Mouse (Mus musculus) adrenal gland, adult (tissue): Measurements from ENCODE around the gene Lrrc51.
"Not testable (repeated sequence)": the region's sequence is repeated elsewhere in the genome, so short reads cannot be mapped to it uniquely, and the experiment has no call there.

Source experiments
- DNase-seq, 2 experiments: peaks; one replicate each; pipeline ENCODE4 v3.0.0; 2022 to 2023; ENCODE audit warnings: low spot score in 1 of 2; ENCODE audit not compliant: inconsistent age in 2 of 2

The Lrrc51 gene

DNA sequence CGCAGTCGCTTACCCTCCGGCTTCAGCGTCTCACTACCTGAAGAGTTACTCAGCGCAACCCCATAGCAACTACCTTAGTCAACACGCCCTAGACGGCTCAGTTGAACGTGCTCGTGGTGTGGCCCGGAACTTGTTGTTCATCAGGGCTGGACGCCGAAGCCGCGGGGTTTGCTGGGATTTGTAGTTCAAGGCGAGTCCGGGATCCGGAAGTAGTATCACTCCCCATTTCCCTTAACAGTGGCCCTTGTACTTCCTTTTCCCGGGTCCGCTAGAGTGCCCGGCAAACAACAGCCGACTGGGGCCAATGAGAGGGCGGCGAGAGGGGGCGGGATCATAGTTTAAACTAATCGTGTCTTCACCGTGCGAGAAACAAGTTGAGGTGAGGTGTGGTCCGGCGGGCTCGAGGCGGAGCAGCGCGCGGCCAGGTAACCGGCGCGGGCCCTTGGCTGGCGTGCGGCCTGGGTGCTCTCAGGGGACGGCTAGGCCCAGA, at the start of gene Lrrc51, which contains the start of gene Numa1:
Lrrc51 (minus strand) TSS at position 145 of the 490 bp plus-strand sequence.
Numa1 (plus strand) TSS at position 361 of the 490 bp plus-strand sequence.
- DNase-seq = peak; percentile 97 to 99

GRCm38 (mm10) chr7:101982735-101983134, 49.0 kb upstream of the Lrrc51 start:
- DNase-seq = no peak

GRCm38 (mm10) chr7:101974505-101974904, 40.8 kb upstream of the Lrrc51 start:
- DNase-seq = peak in 1 of 2 experiments; percentile 68

- no peak for DNase-seq
These were observed 40.0 kb upstream of the Lrrc51 start for GRCm38 (mm10) chr7:101973730-101974129.

- DNase-seq = peak in 1 of 2 experiments; percentile 46
These were observed 38.0 kb upstream of the Lrrc51 start for GRCm38 (mm10) chr7:101971721-101972120.

DNA sequence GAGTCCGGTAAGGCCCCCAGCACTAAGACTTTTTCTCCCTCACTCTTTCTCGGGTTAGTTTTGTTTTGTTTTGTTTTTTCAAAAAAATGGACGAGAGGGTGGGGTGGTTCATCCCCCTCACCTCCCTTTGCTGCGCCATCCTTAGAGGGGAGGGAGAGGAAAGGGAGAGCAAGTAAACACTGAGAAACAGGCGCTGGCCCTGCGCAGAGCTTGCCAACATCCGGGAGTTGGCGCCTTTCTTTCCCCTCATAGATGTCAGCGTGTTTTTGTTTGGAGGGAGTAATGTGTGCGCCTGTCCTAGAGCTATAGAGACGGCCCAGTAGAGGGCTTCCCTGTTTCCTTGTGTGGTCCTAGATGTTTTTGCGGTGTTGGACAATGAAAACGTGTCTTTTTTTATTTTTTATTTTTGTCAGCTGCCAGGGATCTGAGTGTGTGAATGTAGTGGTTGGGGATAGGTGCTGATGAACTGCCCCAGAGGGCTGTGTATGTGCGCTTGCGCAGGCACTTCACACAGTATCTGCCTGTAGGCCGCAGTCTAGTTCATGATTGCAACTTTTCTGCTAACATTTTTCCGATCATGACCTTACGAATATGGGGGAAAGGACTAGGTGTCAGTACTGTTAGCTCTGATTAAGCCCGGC, 37.2 kb upstream of the Lrrc51 start:
- DNase-seq = peak; percentile 81 to 95

GRCm38 (mm10) chr7:101970429-101970775, 36.7 kb upstream of the Lrrc51 start:
- peak; percentile 92 to 97 for DNase-seq

- DNase-seq = peak; percentile 92 to 97
These were observed 36.2 kb upstream of the Lrrc51 start for GRCm38 (mm10) chr7:101969694-101970428.

DNA sequence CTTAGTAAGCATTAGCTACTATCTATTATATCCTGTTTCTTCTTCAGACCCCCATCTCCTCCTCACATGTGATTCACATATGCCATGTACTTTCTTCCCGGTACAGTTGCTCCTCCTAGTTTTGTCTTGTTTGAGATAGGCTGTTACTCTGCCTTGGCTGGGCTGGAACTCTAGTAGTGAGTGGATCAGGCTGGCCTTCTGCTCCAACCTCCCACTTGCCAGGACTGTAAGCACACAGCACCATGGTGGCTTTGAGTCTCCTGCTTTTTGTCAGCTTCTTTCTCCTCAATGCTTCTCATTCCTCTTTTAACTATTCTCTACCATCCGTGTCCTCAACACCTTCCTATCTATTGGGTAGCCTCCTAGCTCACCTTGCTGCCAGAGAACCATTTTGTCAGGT, 35.1 kb upstream of the Lrrc51 start:
- DNase-seq = no peak

DNA sequence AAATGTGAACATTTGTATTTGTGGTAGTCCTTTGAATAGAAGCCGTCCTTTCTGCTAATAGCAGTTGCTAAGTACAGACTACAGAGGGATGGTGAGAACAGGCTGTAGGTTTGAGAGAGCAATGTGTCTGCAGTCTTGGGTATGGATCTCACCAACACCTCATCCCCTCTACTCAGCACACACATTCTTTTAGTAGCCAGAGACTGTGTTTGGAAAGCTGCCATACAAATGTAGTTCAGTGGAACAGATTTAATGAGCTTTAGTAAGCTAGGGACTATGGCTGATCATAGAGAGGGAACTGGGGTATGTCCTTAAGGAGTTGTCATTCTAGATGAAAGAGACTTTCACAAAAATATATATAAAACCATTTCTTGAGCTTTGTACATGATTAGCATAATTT, 33.6 kb upstream of the Lrrc51 start:
- no peak for DNase-seq

- peak in 1 of 2 experiments; percentile 56 for DNase-seq
These were observed 31.9 kb upstream of the Lrrc51 start for GRCm38 (mm10) chr7:101965606-101966005.

DNA sequence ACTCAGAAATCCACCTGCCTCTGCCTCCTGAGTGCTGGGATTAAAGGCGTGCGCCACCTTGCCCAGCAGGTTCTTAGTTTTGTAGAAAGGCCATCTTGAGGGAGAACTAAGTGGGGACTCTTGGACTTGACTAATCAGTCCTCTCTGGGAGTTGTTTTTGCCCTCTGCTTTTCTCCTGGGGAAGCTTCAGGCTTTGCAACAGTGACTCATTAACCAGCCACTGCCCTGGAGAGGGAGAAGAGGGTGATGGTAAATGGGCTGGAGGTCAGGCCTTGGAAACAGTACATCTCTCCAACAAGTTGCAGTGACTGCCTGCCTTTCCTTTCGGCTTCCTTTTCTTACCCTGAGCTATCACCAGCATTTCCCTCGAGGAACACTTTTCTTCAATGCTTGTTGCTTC, 30.9 kb upstream of the Lrrc51 start:
- peak; percentile 67 to 84 for DNase-seq

DNA sequence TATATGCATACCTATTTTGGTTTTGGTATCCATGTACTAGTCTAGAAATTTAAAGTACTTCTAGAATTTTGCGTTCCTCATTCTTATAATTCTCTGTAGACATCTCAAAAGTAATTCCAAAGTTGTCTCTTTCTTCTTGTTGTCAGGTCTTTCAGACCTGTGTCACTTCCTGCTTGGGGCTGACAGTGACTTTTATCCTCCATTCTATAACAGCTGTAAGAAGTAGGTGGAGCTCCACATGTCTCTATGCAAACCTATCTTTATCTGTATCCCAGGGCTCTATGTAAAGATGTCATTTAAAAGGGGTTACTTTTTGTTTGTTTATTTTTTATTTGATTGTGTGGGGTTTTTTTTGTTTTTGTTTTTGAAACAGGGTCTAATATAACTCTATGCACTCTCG, 29.9 kb upstream of the Lrrc51 start:
- DNase-seq = no peak

DNA sequence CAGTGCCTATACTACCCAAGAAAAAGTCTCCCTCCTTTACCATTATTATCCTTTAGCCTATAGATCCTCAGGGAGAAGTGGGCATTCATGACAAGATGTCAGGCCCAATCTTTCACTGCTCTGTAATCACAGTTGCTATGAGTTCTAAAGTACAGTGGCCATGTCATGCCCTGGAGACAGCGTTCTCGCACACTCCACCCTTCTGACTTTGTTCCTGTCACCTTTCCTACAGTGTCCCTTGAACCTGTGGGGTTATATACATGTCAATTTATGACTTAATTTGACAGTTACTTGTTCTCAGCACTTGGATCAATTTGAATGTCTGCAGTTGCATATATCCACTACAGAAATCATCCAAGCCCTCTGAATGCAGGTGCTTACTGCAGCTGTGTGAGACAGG, 29.1 kb upstream of the Lrrc51 start:
- DNase-seq = no peak

DNA sequence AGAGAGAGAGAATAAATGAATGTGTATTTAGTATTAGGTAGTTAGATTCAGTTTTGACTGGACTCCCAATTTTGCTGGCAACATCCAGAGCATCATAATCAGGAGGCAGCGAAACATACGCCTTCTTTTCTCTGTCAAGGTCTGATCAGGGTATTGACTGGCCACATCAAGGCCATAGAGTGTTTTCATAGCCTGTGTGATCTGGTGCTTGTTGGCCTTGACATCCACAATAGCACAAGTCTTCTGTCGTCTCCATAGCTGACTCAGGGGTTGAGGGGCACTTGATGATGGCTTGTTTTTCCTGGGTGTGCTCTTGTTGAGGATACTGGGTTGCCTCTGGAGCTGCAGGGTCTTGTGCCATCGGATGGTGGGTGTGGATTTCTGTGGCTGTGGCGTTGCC, 23.2 kb upstream of the Lrrc51 start:
- DNase-seq = peak; percentile 77 to 85

GRCm38 (mm10) chr7:101956481-101956880, 22.8 kb upstream of the Lrrc51 start:
- DNase-seq = peak in 1 of 2 experiments; percentile 47

GRCm38 (mm10) chr7:101955862-101956261, 22.2 kb upstream of the Lrrc51 start:
- DNase-seq = peak in 1 of 2 experiments; percentile 57

GRCm38 (mm10) chr7:101955276-101955675, 21.6 kb upstream of the Lrrc51 start:
- DNase-seq = no peak

DNA sequence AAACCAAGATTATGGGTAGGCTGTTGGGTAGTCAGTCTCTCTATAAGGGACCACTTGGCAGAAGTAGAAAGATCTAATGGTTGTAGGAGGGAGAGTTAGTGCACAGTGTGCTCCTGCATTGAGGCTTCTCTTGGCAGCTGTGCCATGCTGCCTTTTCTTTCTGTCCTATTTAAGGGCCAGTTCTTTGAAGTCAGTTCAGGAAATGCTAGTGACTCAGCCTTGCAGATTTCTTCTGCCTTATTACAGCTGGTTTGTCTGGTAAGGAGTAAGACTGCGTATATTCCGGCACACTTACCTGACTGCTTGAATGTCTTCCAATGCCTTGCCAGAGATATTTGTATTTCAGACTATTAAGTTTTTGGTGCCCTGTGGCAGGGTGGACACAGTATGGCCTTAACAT, 20.5 kb upstream of the Lrrc51 start:
- peak; percentile 64 to 80 for DNase-seq

GRCm38 (mm10) chr7:101952098-101952497, 18.4 kb upstream of the Lrrc51 start:
- no peak for DNase-seq

- no peak for DNase-seq
These were observed 18.0 kb upstream of the Lrrc51 start for GRCm38 (mm10) chr7:101951648-101952047.

GRCm38 (mm10) chr7:101949008-101949407, 15.3 kb upstream of the Lrrc51 start:
- DNase-seq = not testable (repeated sequence)
